Mouse (Mus musculus): Measurements from ENCODE around the gene Fbrsl1.
A peak's percentile ranks its signal among the peaks of the same experiment; 100 is the strongest.
"Not testable (repeated sequence)": the region's sequence is repeated elsewhere in the genome, so short reads cannot be mapped to it uniquely, and the experiment has no call there.

Gene Fbrsl1

DNA sequence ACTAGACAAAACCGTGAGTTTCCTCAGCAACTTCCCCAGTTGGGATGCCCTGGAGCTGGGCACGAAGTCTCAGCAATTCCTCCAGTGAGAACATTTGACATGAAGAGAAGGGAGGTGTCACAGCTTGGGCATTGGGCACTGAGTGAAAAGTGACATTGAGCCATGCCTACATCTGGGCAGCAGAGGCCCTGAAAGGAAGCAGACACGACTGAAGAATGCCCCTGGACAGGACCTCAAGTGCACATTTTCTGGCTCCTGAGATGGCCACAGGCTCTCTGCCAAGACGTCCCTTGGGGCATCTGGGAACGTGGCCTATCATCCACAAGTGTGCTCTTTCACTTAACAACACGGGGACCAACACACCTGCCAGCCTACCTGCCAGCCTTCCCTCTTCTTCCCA lies 991 bp upstream of the Fbrsl1 start:
- no peak for DNase-seq (ENCODE audit: low read depth)

DNA sequence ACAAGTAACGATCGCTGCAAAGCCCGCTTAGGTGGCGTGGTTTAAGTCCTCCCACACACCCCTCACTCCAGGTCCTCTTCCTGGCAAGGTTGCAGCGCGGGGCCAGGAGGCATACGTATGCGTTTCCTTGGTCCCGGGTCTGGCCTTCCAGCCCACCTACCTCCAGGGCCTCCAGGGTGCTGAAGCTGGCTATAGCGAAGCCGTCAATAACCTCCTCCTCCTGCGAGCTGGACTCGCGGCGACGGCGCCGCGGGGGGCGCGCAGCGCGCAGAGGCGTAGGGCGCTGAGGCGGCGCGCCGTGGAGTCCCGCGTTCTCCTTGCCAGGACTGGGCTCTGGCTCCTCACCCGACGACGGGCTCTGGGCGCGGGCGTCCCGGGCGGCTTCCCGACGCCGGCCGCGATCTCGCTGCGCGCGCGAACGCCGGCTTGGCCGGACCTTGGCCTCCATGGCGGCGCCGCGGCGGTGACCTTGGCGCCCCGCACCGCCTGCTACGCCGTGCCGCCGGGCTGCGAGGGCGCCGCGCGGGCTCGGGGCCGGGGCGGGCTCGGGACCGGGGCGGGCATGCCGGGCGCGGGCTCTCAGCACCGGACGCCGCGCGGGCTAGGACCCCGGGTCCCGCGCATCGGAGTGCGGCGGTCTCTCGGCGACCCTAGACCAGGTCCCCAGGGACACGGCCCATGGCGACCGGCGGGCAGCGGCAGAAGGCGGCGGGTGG lies 425 bp downstream of the Fbrsl1 start:
- DNase-seq (ENCODE audit: low read depth), result no peak

- no peak for DNase-seq (ENCODE audit: low read depth)
These were observed 3.8 kb downstream of the Fbrsl1 start for GRCm38 (mm10) chr5:110444509-110444908.

DNA sequence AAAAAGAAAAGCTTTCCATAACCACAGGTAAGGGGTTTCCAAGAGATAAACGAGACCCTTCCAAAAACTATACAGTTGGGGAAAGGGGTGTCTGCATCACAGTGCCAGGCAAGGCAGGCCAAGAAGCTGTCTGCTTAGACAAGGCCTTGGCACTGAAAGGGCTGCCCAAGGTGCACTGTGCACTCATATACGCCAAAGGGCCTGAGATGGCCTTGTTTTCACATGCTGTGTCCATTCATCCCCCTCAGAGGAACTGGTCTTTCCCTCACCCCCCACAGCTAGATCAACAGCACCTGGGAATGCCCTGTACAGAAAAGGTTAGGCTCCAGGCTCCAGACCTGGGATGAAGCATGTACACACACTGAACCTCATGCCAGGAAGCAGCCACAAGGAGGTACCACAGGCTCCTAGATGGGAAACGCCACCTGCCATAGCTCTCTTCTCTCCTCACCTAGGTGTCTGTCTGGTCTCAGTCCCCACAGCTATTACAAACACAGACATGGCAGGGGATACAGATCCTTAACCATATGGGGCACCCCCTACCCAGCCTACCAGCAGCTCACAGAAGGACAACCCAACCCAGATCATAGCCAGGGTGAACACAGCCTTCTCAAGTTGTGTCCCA lies 5.2 kb downstream of the Fbrsl1 start:
- DNase-seq (ENCODE audit: low read depth), result no peak

- no peak for DNase-seq (ENCODE audit: low read depth)
These were observed 8.6 kb downstream of the Fbrsl1 start for GRCm38 (mm10) chr5:110439565-110440310.

- DNase-seq (ENCODE audit: low read depth), result no peak
These were observed 9.7 kb downstream of the Fbrsl1 start for GRCm38 (mm10) chr5:110438591-110438990.

- DNase-seq (ENCODE audit: low read depth), result no peak
These were observed 10.6 kb downstream of the Fbrsl1 start for GRCm38 (mm10) chr5:110437632-110438261.

DNA sequence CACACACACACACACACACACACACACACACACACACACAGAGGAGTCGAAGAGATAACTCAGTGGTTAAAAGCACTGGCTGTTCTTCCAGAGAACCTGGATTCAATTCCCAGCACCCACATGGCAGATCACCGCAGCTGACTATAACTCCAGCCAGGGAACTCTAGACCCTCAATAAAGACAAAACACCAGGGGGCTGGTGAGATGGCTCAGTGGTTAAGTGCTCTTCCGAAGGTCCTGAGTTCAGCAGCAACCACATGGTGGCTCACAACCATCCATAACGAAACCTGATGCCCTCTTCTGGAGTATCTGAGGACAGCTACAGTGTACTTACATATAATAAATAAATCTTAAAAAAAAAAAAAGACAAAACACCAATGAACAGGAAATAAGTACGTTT lies 12.1 kb downstream of the Fbrsl1 start:
- not testable (repeated sequence) for DNase-seq (ENCODE audit: low read depth)

DNA sequence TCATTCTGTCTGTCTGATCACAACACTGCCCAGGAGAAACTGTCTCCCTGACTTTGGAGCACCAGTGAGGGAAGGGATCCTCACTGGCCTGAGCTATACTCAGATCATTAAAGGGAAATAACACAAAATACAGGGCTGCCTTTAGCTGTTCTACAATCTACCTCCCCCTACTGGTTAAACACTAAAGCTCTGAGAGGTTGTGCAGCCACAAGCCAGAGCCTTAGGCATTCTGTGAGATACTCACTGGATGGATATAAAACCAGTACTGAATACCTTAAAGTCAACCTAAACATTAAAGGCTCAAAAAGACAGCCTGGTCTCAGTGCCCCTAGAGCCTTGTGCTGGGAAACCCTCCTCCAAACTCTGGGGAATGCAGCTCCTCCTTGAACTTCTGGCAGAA lies 13.5 kb downstream of the Fbrsl1 start:
- no peak for DNase-seq (ENCODE audit: low read depth)

DNA sequence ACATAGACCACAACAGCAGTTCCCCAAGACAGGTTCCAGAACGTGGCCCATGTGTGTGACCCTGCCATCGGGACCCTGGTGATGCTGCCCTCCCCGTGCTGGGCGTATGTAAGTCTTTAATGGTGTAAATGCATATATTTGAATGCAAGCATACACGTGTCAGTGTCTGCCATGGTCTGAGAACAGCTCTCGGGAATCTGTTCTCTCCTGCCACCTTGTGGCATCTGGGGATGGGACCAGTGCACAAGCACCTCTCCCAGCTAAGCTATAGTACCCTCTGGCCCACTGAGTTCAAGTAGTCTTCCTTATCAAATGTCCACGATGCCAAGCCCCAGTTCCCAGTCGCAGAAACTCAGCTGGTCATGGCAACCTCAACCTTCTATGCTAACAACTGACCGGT lies 19.3 kb downstream of the Fbrsl1 start:
- DNase-seq (ENCODE audit: low read depth), result peak; percentile 51

DNA sequence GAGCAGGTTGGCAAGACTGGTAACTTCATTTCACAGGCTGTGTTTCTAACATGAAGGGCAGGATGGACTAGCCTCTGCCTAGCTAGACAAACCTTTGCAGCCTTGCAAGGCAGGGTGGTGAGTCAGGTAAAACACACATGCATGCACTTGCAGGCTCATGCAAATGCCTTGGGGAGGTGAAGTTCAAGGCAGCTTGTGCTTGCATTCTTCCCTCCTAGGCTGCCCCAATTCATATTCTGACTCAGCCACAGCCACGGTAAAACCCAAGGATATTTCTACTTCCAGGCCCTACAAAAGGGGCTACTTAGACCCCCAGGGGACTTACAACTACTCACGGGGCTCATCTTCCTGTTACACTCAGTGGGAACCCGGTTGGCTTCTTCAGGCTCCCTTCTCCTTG lies 20.0 kb downstream of the Fbrsl1 start:
- no peak for DNase-seq (ENCODE audit: low read depth)

GRCm38 (mm10) chr5:110425187-110425586 lies 23.1 kb downstream of the Fbrsl1 start:
- no peak for DNase-seq (ENCODE audit: low read depth)

DNA sequence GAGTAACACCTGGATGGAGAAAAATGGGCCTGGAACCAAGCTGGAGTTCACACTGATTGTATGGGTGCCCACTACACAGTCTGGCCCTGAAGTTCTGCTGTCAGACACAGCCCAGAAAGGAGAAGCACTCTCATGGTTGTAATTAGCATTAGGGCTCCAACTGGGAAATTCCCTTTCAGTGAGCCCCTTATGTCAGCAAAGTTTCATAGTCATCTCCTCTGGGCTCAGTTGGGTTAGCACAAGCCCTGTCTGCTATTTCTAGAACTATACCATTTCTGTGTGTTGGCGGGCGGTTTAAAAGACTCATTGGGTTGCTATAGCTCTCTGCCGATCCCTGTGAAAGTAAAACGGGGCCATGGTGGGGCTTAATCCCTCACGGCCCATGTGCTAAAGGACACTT lies 24.1 kb downstream of the Fbrsl1 start:
- no peak for DNase-seq (ENCODE audit: low read depth)

DNA sequence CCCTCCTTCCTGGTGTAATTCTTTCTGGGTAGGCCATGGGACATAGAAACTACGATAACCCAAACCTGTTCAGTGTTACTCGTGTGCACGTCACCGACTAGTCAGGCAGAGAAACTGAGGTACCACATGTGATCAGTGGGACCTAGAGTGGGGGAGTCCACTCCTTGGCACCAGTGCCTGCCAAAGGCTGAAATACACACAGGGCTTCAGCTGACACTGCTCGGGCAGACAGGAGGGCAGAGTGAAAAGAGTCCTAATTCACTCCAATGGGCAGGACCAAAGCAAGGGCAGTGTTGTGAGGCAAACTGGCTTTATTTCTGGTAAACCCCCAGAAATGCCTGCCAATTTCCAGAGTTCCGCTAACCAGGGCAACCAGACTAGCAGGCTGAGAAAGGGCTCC lies 26.9 kb downstream of the Fbrsl1 start:
- DNase-seq (ENCODE audit: low read depth), result no peak

DNA sequence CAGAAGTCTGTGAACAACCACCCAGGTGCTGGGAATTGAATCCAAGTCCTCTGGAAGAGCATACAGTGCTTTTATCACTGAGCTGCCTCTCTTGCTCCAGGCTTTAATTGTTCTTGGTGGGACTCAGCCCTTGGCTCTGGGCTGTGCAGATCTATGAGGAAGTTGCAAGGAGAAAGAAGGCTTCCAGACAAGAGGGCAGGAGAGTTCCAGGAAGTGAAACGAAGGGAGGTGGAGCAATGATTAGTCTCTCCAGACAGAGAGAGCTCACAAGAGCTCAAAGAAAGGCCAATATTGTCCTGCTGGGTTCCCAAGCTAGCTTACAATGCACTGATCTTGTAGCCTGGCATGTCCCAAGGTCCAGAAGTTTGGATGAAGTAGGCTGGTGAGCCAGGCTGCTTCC lies 27.4 kb downstream of the Fbrsl1 start:
- no peak for DNase-seq (ENCODE audit: low read depth)

DNA sequence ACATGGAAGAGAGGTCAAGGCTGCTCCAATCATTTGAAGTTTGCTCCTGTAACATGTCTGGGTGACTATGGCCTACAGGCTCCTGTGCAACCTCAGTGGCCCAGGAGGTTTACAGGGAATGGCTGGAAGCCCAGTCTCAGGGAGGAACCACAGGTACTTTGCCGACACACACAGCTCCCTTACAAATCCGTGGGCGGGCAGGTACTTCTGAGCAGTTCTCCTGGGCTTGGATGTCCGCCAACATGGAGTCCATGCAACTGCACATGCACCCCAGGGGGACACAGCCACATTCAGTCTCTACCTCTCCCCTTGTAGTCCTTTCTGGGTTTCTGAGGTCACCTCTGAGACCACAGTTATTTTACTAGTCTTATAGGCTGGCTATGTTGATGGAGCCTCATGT lies 28.1 kb downstream of the Fbrsl1 start:
- DNase-seq (ENCODE audit: low read depth), result no peak

- DNase-seq (ENCODE audit: low read depth), result no peak
These were observed 29.8 kb downstream of the Fbrsl1 start for GRCm38 (mm10) chr5:110418523-110418911.

DNA sequence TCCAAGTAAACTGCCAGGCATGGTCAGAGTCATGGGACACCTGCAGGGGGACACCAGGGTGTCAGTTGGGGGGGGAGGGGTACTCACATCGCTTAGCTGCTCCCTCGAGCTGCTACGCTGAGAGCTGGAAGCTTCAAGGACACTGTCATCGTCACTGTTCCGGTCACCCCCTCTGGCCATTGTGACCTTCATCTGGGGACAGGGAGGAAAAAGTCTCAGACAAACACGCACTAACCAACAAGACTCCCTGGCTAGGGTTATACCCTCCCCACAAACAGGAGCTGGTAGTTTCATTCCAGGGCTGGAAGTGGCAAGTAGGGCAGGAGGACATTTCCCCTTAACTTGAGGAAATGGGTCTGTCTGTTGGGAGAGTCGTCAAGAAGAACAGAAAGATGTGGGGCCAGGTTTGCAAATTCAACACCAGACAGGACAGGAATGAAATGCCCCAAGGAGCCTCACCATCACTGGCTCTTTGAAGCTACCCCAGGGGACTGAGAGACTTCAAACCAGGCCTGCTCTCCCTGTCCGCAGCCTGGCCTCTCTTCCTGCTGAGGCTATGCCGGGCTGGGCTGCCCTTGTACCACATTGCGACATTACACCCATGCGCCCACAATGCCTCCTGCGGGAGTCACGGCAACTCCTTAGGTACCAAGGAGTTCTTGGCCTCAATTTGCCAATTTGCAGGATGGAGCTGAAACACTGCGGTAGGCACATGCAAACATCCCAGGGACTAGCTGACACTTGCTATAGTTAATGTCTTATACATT lies 30.4 kb downstream of the Fbrsl1 start:
- no peak for DNase-seq (ENCODE audit: low read depth)

GRCm38 (mm10) chr5:110416825-110417401 lies 31.4 kb downstream of the Fbrsl1 start:
- no peak for DNase-seq (ENCODE audit: low read depth)

GRCm38 (mm10) chr5:110415806-110416700 lies 32.2 kb downstream of the Fbrsl1 start:
- DNase-seq (ENCODE audit: low read depth), result no peak

DNA sequence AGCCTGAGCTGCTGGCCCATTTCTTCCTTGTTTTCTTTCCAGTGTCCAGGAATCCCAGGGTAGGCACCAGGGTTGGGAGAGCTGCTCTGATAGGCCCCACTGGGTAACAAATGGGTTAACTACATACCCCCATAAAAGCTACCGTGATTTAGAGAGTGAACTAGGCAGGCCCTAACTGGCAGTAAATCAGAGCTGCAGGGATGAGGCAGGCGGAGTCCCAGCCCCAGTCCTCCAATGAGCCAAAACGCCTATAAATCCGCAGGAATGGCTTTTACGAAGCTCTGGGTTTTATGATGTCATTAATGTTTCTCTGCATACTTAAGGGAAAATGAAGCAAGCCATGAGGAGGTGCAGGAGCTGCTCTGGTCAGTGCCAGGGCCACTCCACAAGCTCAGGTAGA lies 33.3 kb downstream of the Fbrsl1 start:
- DNase-seq (ENCODE audit: low read depth), result no peak

All from c-Kit-positive CD71-positive TER-119-negative erythroid progenitor cells, embryonic 14.5 days (primary cell).